Mouse (Mus musculus): Measurements from ENCODE around the gene Cpsf4l.

DNA sequence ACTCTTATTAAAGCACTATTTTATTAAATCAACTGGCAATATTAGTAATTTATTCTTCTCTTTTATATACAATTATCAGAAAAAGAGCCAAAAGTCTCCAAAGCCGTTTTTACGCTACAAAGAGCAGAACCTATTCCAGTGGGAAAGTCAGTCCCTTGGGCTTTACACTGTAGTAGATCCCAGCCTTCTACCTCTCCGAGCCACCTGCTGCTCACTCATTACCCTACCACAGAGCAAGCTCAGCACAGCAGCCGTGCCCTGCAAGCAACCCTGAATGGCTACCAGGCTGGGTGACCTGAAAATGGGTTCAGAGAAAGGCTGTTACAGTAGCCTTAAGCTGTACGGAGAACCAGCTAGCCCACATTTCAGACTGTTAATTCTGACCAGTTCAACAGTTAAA lies 35.2 kb downstream of the Cpsf4l start:
- no peak for TF ChIP-seq CTCF (IDR thresholded peaks at IDR 0.05; ENCODE audit: low read depth)
- no peak for TF ChIP-seq EP300 (IDR thresholded peaks at IDR 0.05; ENCODE audit: low read depth)

All from heart, postnatal 0 days (tissue).